Mouse (Mus musculus) spleen, adult 2 months (tissue): ENCODE measurements around the gene Emilin2. TPM values are rescaled to one million over a fixed set of nuclear protein-coding genes. Genes with fewer than 3 reads are reported as not detected.

Source experiments
- DNase-seq, 2 experiments: peaks; one replicate each; pipeline versions ENCODE4 v3.0.0 to v3.0.0-alpha.2; 2012 to 2021; ENCODE audit warnings: low spot score in 2 of 2, low read depth in 1 of 2
- H3K27ac ChIP-seq: fragments of 200-500 bp; 2 replicates; pipeline ENCODE4 v1.5.1; 2012; ENCODE audit warnings: low read length, inconsistent platforms; ENCODE audit not compliant: insufficient read depth
- H3K27me3 ChIP-seq: fragments of 200-500 bp; 2 replicates; pipeline ENCODE4 v1.6.1; 2012; ENCODE audit warnings: mild to moderate bottlenecking, moderate library complexity, low read length, inconsistent platforms; ENCODE audit not compliant: control insufficient read depth, insufficient read depth
- H3K36me3 ChIP-seq: fragments of 200-500 bp; 2 replicates; pipeline ENCODE4 v1.6.1; 2012; ENCODE audit warnings: mild to moderate bottlenecking, low read length, inconsistent platforms; ENCODE audit not compliant: control insufficient read depth, insufficient read depth
- H3K4me1 ChIP-seq: fragments of 200-500 bp; 2 replicates; pipeline ENCODE4 v1.6.1; 2011; ENCODE audit warnings: inconsistent platforms; ENCODE audit not compliant: control insufficient read depth, insufficient read depth, insufficient read length
- H3K4me3 ChIP-seq: fragments of 200-500 bp; 2 replicates; pipeline ENCODE4 v1.5.1; 2011; ENCODE audit warnings: mild to moderate bottlenecking, inconsistent platforms; ENCODE audit not compliant: insufficient read depth, insufficient read length; ENCODE audit errors: extremely low read depth
- CTCF ChIP-seq: fragments of 200-500 bp; IDR thresholded peaks from 2 replicates; pipeline ENCODE4 v1.5.1; 2011; ENCODE audit warnings: mild to moderate bottlenecking, inconsistent platforms; ENCODE audit not compliant: insufficient read depth, insufficient read length, insufficient replicate concordance; ENCODE audit errors: extremely low read depth
- POLR2A ChIP-seq: fragments of 200-500 bp; IDR thresholded peaks from 2 replicates; pipeline ENCODE4 v1.6.1; 2011; ENCODE audit warnings: low read depth, low read length, inconsistent platforms
- WGBS: fragments of 180-500 bp; shearing (Covaris S2); methylation state at CpG from one replicate; pipeline ENCODE4 v1.1.7; 2018; 5-methylcytosine and 5-hydroxymethylcytosine counted together
- polyA plus RNA-seq: library from polyadenylated mRNA; depleted of rRNA; stranded (reverse); fragments of >200 nt; gene quantifications from 2 replicates; pipeline ENCODE4 v1.2.3, GENCODE M21; 2012

The Emilin2 gene
- polyA plus RNA-seq, 1 experiment = 20.0 TPM

DNA sequence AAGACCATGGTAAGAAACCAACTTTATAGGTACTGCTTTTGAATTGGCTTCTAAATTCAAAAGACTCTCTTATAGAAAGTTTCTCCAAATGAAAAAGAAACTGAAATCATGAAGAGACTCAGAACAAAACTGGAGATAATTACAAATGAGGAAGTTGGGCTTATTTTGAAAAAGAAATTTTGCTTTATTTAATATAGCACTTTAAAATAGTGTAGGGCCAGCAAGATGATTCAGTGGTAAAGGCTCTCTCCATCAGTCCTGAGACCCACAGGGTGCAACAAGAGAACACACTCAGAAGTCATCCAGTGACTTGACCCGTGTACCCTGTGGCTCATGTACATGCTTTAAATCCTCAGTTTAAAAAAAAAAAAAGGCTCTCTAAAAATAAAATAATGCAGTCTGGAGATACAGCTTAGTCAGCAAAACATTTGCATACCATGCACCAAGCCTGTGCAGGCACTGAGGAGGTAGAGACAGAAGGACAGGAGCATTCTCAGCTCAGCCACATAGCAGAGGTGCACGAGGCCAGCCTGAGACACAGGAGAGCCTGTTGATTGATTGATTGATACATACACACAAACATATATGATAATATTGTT lies 96.4 kb downstream of the Emilin2 start:
- peak in 1 of 2 experiments; percentile 19 for DNase-seq

DNA sequence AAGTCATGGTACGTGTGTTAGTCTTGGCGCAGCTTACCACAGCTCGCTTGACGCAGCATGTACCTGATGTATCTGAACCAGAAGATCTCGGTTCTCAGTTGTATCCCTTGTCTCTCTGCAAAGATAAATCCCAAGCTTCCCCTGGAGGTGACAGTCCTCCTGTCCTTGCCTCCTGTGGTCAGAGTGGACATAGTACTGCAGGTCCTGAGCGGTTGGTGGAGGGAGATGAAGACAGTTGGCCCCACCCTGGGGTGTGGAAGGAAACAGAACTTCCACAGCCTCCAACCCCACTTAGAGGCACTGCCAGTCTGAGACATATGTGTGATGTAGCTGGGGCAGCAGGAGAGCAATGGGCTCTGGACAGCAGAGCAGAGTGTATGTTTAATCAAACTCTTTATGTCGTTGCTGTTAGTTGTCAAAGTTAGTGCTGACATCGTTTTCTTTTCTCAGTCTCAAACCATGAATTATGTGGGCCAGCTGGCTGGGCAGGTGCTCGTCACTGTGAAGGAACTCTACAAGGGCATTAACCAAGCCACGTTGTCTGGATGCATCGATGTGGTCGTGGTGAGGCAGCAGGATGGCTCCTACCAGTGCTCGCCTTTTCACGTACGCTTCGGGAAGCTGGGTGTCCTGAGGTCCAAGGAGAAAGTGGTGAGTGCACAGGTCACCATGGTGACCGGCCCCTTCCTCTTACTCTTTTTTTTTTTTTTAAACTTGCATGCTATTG lies 97.1 kb downstream of the Emilin2 start:
- Histone ChIP-seq H3K4me1 (peaks cover 23% of the 10 kb centered on the region), H3K27ac (peak overlapping the region; percentile 86), H3K36me3 (no peaks in the 10 kb centered on the region), H3K4me3 (peak overlapping the region; percentile 62), H3K27me3 (no peaks in the 10 kb centered on the region)
- 25% methylated on average over 17 of the region's 17 CpGs for whole genome bisulfite sequencing
- TF ChIP-seq POLR2A (no peak), CTCF (no peak)
- DNase-seq = peak in 1 of 2 experiments; percentile 16

More for the DNA sequence above, 96.4 kb downstream of the Emilin2 start:
- H3K36me3 ChIP-seq = no peaks in the 10 kb centered on the region
- peaks cover 20% of the 10 kb centered on the region for H3K4me1 ChIP-seq
- WGBS = 15% methylated on average over 2 of the region's 2 CpGs
- TF ChIP-seq POLR2A (no peak), CTCF (no peak)
- H3K4me3 ChIP-seq = peak overlapping the region; percentile 62
- peak overlapping the region; percentile 86 for H3K27ac ChIP-seq
- no peaks in the 10 kb centered on the region for H3K27me3 ChIP-seq

DNA sequence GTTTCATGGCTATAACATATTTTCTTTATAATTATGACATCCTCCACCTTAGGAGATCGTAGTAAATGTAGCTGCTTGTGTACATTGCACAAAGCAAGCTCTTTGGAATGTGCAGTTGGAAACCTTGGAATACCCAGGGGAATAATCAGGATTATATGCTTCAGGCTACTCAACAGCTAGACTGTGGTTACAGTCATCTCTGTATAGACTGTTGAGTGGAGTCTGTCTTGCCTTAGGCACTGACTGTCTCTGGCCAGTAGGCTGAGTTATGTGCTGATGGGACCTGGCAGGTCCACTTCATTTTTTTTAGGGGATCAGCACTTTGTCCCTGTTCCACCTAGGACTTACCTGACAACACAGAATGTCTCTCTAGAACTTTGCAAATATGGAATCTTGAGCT lies 98.1 kb downstream of the Emilin2 start:
- Histone ChIP-seq H3K36me3 (no peaks in the 10 kb centered on the region), H3K4me3 (no peak overlapping the region), H3K27ac (no peak overlapping the region), H3K4me1 (peaks cover 25% of the 10 kb centered on the region), H3K27me3 (no peaks in the 10 kb centered on the region)
- TF ChIP-seq POLR2A (no peak), CTCF (no peak)
- 93% methylated on average over 1 of the region's 1 CpGs for WGBS
- DNase-seq = no peak

DNA sequence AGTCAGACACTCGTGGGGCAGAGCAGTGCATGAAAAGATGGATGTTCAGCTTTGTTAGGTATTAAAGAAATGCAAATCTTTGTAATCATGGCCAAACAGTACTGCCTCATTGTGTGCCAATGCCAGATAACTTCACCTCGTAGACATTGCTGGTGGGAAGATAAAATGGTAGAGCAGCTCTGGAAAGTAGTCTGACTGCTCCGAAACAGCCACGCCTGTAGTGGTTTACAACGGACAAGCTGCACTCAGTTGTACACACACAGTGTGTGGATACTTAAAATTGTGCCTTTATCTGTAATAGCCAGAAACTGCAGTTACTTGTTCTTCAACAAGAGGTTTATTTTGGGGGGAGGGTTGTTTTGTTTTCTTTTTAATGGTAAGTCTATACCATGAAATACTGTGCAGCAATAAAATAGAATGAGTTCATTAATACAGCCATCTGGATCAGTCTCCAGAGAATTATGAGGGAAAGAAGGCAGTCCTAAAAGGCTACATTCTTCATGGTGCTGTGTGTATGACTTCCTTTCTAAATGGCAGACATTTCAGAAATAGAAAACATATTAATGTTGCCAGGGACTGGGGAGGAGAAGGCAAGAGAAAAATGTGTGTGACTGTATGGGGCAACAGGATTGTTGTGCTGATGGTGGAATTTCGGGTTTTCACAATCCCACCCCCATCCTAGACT lies 99.7 kb downstream of the Emilin2 start:
- peaks cover 24% of the 10 kb centered on the region for H3K4me1 ChIP-seq
- H3K4me3 ChIP-seq = no peak overlapping the region
- WGBS = 79% methylated on average over 6 of the region's 6 CpGs
- H3K36me3 ChIP-seq = no peaks in the 10 kb centered on the region
- H3K27me3 ChIP-seq = no peaks in the 10 kb centered on the region
- no peak for DNase-seq
- TF ChIP-seq POLR2A (no peak), CTCF (no peak)
- H3K27ac ChIP-seq = no peak overlapping the region

- TF ChIP-seq POLR2A (no peak), CTCF (no peak)
- 44% methylated on average over 3 of the region's 3 CpGs for WGBS
- Histone ChIP-seq H3K27me3 (no peaks in the 10 kb centered on the region), H3K27ac (no peak overlapping the region), H3K4me3 (no peak overlapping the region), H3K4me1 (peaks cover 21% of the 10 kb centered on the region), H3K36me3 (no peaks in the 10 kb centered on the region)
- no peak for DNase-seq
Measured at GRCm38 (mm10) chr17:71209936-71210335, 101.8 kb downstream of the Emilin2 start.

GRCm38 (mm10) chr17:71208921-71209320 lies 102.9 kb downstream of the Emilin2 start:
- H3K4me1 ChIP-seq = peaks cover 16% of the 10 kb centered on the region
- TF ChIP-seq POLR2A (no peak), CTCF (no peak)
- H3K27me3 ChIP-seq = no peaks in the 10 kb centered on the region
- DNase-seq = no peak
- no peak overlapping the region for H3K4me3 ChIP-seq
- WGBS = 95% methylated on average over 1 of the region's 1 CpGs
- no peaks in the 10 kb centered on the region for H3K36me3 ChIP-seq
- no peak overlapping the region for H3K27ac ChIP-seq
